Mouse (Mus musculus): ENCODE results near the gene Dusp28. TPM values are rescaled to one million over a fixed set of nuclear protein-coding genes. Genes with fewer than 3 reads are reported as not detected.
A peak's percentile ranks its signal among the peaks of the same experiment; 100 is the strongest.

The Dusp28 gene
- polyA plus RNA-seq, 1 experiment, result 5.8 TPM

- TF ChIP-seq POLR2A (IDR thresholded peaks at IDR 0.05; ENCODE audit: borderline replicate concordance, low read depth, low read length), result no peak
- no peak for TF ChIP-seq CTCF (IDR thresholded peaks at IDR 0.05; ENCODE audit: low read depth, low read length)
- peaks cover 3% of the 10 kb centered on the region for H3K4me1 ChIP-seq (ENCODE audit: control insufficient read depth, insufficient read depth, low read length)
- no peak overlapping the region for H3K4me3 ChIP-seq (ENCODE audit: insufficient read depth, low read length)
- H3K27ac ChIP-seq (ENCODE audit: insufficient read depth, low read depth, low read length), result no peak overlapping the region
Observed at GRCm38 (mm10) chr1:92914993-92915392, 8.2 kb downstream of the Dusp28 start.

DNA sequence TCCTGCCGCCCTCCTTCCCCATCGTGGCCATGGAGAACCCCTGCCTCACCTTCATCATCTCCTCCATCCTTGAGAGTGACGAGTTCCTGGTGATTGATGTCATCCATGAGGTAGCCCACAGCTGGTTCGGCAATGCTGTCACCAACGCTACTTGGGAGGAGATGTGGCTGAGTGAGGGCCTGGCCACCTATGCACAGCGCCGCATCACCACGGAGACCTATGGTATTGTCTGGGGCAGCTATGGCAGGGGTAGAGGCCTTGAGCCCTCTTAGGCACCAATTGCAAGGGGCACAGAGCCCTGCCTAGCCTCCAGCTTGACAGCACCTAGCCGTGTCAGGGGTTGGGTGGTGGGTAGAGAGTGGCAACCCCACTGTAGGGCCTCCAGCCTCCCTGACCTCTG, 9.9 kb downstream of the Dusp28 start:
- H3K4me3 ChIP-seq (ENCODE audit: insufficient read depth, low read length), result no peak overlapping the region
- peaks cover 17% of the 10 kb centered on the region for H3K4me1 ChIP-seq (ENCODE audit: control insufficient read depth, insufficient read depth, low read length)
- no peak overlapping the region for H3K27ac ChIP-seq (ENCODE audit: insufficient read depth, low read depth, low read length)
- no peak for TF ChIP-seq CTCF (IDR thresholded peaks at IDR 0.05; ENCODE audit: low read depth, low read length)
- no peak for TF ChIP-seq POLR2A (IDR thresholded peaks at IDR 0.05; ENCODE audit: borderline replicate concordance, low read depth, low read length)

DNA sequence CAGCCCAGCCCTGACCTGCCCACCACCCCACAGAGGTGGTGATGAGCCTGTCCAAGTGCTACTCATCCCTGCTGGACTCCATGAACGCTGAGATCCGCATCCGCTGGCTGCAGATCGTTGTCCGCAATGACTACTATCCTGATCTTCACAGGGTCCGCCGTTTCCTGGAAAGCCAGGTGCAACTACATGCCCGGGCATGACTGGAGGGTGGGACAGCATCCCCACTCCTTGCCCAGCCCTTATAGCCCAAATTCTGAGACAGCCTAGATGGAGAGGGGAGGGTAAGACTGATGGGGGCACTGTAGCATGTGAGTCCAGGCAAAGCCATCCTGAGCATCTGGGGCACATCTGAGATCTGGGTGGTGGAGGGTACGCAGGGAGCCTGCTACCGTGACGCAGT, 12.4 kb downstream of the Dusp28 start:
- no peak overlapping the region for H3K27ac ChIP-seq (ENCODE audit: insufficient read depth, low read depth, low read length)
- no peak for TF ChIP-seq POLR2A (IDR thresholded peaks at IDR 0.05; ENCODE audit: borderline replicate concordance, low read depth, low read length)
- TF ChIP-seq CTCF (IDR thresholded peaks at IDR 0.05; ENCODE audit: low read depth, low read length), result no peak
- peaks cover 17% of the 10 kb centered on the region for H3K4me1 ChIP-seq (ENCODE audit: control insufficient read depth, insufficient read depth, low read length)
- no peak overlapping the region for H3K4me3 ChIP-seq (ENCODE audit: insufficient read depth, low read length)

- Histone ChIP-seq H3K27ac (ENCODE audit: insufficient read depth, low read depth, low read length) (no peak overlapping the region), H3K4me1 (ENCODE audit: control insufficient read depth, insufficient read depth, low read length) (peaks cover 17% of the 10 kb centered on the region), H3K4me3 (ENCODE audit: insufficient read depth, low read length) (no peak overlapping the region)
- TF ChIP-seq POLR2A (IDR thresholded peaks at IDR 0.05; ENCODE audit: borderline replicate concordance, low read depth, low read length), result no peak
Observed at GRCm38 (mm10) chr1:92919775-92920174, 13.0 kb downstream of the Dusp28 start.

DNA sequence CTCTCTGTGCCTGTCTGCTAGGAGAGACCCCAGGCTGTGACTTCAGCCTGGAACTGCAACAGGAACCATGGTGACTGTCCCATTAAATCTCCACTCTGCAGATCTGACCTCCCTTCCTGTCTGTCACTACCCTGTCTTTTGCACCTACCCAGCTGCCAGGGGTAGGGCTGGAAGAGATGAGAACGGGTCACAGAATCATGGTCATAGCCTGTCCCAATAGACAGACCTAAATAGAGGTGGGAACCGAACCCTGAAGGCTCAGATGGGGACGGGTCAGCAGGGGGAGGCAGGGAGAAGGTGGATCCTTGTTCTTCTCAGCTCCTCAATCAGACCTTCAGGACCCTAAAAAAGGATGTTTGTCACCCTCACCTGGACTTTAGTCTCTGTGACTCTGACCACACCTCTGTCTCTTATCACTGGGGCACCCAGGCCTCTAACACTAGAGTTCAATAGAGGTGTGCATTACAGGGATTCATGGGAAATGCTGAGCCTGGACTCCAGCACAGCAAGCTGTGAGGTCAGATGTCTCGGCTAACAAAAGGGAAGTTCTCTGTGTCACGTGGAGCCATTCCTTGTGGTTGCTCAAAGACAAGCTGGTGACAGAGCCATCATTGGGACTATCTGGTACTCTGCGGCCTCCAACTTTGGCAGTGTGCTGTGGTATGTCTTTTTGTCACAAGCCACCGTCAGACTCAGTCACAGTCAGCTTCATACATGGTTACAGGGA, 13.9 kb downstream of the Dusp28 start:
- TF ChIP-seq CTCF (IDR thresholded peaks at IDR 0.05; ENCODE audit: low read depth, low read length) (no peak), POLR2A (IDR thresholded peaks at IDR 0.05; ENCODE audit: borderline replicate concordance, low read depth, low read length) (no peak)
- H3K4me3 ChIP-seq (ENCODE audit: insufficient read depth, low read length), result no peak overlapping the region
- peaks cover 17% of the 10 kb centered on the region for H3K4me1 ChIP-seq (ENCODE audit: control insufficient read depth, insufficient read depth, low read length)
- H3K27ac ChIP-seq (ENCODE audit: insufficient read depth, low read depth, low read length), result peak overlapping the region; percentile 61

- TF ChIP-seq POLR2A (IDR thresholded peaks at IDR 0.05; ENCODE audit: borderline replicate concordance, low read depth, low read length) (no peak), CTCF (IDR thresholded peaks at IDR 0.05; ENCODE audit: low read depth, low read length) (no peak)
- H3K4me1 ChIP-seq (ENCODE audit: control insufficient read depth, insufficient read depth, low read length), result peaks cover 17% of the 10 kb centered on the region
- no peak overlapping the region for H3K4me3 ChIP-seq (ENCODE audit: insufficient read depth, low read length)
- no peak overlapping the region for H3K27ac ChIP-seq (ENCODE audit: insufficient read depth, low read depth, low read length)
Observed at GRCm38 (mm10) chr1:92921496-92921895, 14.7 kb downstream of the Dusp28 start.

DNA sequence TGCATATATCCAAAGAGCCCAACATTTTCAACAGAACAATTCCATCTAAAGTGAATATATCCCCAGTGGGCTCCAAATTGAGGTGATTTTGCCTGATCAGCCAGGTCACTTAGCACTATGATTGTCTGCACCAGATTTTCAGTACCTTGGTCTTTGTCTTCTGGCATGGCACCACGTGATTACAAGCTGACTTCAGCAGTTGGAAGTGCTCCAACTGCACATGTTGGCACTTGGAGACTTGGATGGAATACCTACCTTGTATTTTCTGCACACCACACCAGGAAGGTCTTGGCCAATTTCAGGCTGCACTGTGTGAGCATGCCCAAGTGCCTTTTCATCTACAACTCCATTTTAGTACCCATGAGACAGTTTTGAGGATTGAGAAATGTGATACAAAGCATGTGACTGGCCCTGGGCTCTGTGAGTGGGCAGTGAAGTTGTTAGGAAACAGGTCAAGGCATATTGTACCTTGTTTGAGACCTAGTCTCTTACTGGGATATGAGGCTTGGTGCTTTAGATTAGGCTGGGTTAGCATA, 23.5 kb downstream of the Dusp28 start:
- H3K4me1 ChIP-seq (ENCODE audit: control insufficient read depth, insufficient read depth, low read length), result peaks cover 8% of the 10 kb centered on the region
- H3K27ac ChIP-seq (ENCODE audit: insufficient read depth, low read depth, low read length), result no peak overlapping the region
- TF ChIP-seq CTCF (IDR thresholded peaks at IDR 0.05; ENCODE audit: low read depth, low read length), result no peak
- no peak for TF ChIP-seq POLR2A (IDR thresholded peaks at IDR 0.05; ENCODE audit: borderline replicate concordance, low read depth, low read length)
- H3K4me3 ChIP-seq (ENCODE audit: insufficient read depth, low read length), result no peak overlapping the region

GRCm38 (mm10) chr1:92933611-92934010, 26.8 kb downstream of the Dusp28 start:
- H3K4me1 ChIP-seq (ENCODE audit: control insufficient read depth, insufficient read depth, low read length), result peaks cover 15% of the 10 kb centered on the region
- H3K4me3 ChIP-seq (ENCODE audit: insufficient read depth, low read length), result peak overlapping the region; percentile 69
- no peak for TF ChIP-seq POLR2A (IDR thresholded peaks at IDR 0.05; ENCODE audit: borderline replicate concordance, low read depth, low read length)
- TF ChIP-seq CTCF (IDR thresholded peaks at IDR 0.05; ENCODE audit: low read depth, low read length), result no peak
- peak overlapping the region; percentile 93 for H3K27ac ChIP-seq (ENCODE audit: insufficient read depth, low read depth, low read length)

- peaks cover 15% of the 10 kb centered on the region for H3K4me1 ChIP-seq (ENCODE audit: control insufficient read depth, insufficient read depth, low read length)
- peak within 1 kb of the TSS; percentile 93 for H3K27ac ChIP-seq (ENCODE audit: insufficient read depth, low read depth, low read length)
- TF ChIP-seq CTCF (IDR thresholded peaks at IDR 0.05; ENCODE audit: low read depth, low read length) (no peak), POLR2A (IDR thresholded peaks at IDR 0.05; ENCODE audit: borderline replicate concordance, low read depth, low read length) (peak; percentile 77; the same call in 1 of the 2 replicates)
- peak within 1 kb of the TSS; percentile 69 for H3K4me3 ChIP-seq (ENCODE audit: insufficient read depth, low read length)
Observed at GRCm38 (mm10) chr1:92934182-92934827, 27.5 kb downstream of the Dusp28 start, which contains the start of gene Capn10. Gene Capn10, plus strand, starts transcription at chr1:92934376.
